Comparison of ENCODE assay signal across 8 mouse cellular contexts in genomic region chr2:146621167-146621566, GRCm38 (mm10).
DNase-seq lines count a peak whose midpoint lies in the region; TF ChIP-seq lines count a peak whose summit lies in the region.

No protein-coding gene starts in this region.

- DNase-seq in urinary bladder, postnatal 14 days (ENCODE audit: low spot score), result peak; percentile 22
- no peak for DNase-seq in urinary bladder, postnatal 10 days (ENCODE audit: low spot score)
- DNase-seq in cerebellum, postnatal 10 days, result peak; percentile 73 to 76
- peak; percentile 27 to 30 for DNase-seq in frontal cortex, postnatal 25 days (ENCODE audit: low spot score in 2 of 2)
- DNase-seq in layer of hippocampus, adult 2 months (ENCODE audit: low spot score in 2 of 2), result peak in 1 of 2 experiments; percentile 60
- DNase-seq in lung, postnatal 25 days (ENCODE audit: low spot score), result peak; percentile 28
- DNase-seq in right cerebral cortex, postnatal 10 days (ENCODE audit: low spot score in 2 of 2), result peak; percentile 50 to 73
- no peak for DNase-seq in spleen, adult 18-20 months

- H3K27ac ChIP-seq in layer of hippocampus, adult 2 months, result no peak overlapping the region

- TF ChIP-seq CTCF in layer of hippocampus, adult 2 months (conservative IDR thresholded peaks at IDR 0.05), result peak; percentile 81

- H3K4me3 ChIP-seq in layer of hippocampus, adult 2 months, result no peak overlapping the region

Comparison
In these comparisons a context has a peak if more than half of its experiments do, and no peak if none do; other contexts are left out.
1. DNase-seq: peak in urinary bladder, postnatal 14 days (single experiment), cerebellum, postnatal 10 days (2 of 2), frontal cortex, postnatal 25 days (2 of 2), lung, postnatal 25 days (single experiment) and right cerebral cortex, postnatal 10 days (2 of 2); none in urinary bladder, postnatal 10 days (single experiment) and spleen, adult 18-20 months (0 of 2).